Mouse (Mus musculus): ENCODE measurements at regions not wholly inside any gene's neighbourhood (a gene's known extent, or its start where the extent isn't known, plus 50 kb on each side); places are given as distances from the start of the nearest gene placed in this dataset.

DNA sequence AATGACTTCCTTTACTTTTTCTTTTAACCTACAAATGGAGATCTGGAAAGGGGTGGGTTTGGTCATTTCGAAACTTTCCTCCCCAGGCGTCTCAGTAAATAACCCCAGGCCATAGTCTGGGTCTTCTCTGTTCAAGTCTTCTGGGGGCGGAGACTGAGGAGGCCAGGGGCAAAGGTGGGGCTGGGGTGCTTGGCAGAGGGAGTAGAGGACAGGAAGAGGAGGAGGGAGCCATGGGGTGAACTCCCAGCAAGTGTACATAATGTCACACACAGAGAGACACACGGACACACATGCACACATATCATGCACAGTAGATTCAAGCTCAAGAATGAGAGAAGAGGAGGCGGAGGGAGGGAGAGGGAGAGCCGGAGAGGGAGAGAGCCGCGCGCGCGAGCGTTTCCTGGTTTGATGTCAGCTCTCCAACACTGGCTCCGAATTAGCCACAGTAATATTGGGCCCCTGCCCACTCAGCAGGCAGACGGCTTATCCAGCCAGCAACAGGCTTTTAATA is 186.3 kb downstream of the Bcl2l11 start:
- no peak for TF ChIP-seq CTCF (IDR thresholded peaks at IDR 0.05; ENCODE audit: control insufficient read depth, insufficient read depth, insufficient read length)
- no peak for TF ChIP-seq MAX (IDR thresholded peaks at IDR 0.05)
- no peak for TF ChIP-seq USF1 (IDR thresholded peaks at IDR 0.05; ENCODE audit: low read depth)
- TF ChIP-seq FOSL1 (IDR thresholded peaks at IDR 0.05; ENCODE audit: insufficient read depth, low read length, poor library complexity, severe bottlenecking): no peak
- no peak for TF ChIP-seq CEBPB (IDR thresholded peaks at IDR 0.05; ENCODE audit: low read depth)
- TF ChIP-seq MYOD1 (IDR thresholded peaks at IDR 0.05; ENCODE audit: control insufficient read depth, insufficient read length, low read depth): no peak
- no peak for TF ChIP-seq MYOG (IDR thresholded peaks at IDR 0.05; ENCODE audit: control insufficient read depth, extremely low read depth, insufficient read length)

All from C2C12 (cell line).